16 mouse cellular contexts compared by ENCODE assay signal in genomic region chr2:44241657-44242454, GRCm38 (mm10).
DNase-seq lines count a peak whose midpoint lies in the region; ATAC-seq lines count a peak whose summit lies in the region.
"Had no signal": no experiment of that assay in that cellular context is flagged by ENCODE, and none has a peak within 500 bp of the region (broad histone marks: within the 10 kb centered on the region; RNA-seq: fewer than 3 reads in every experiment).

No protein-coding gene starts in this region.

- no peak overlapping the region for H3K27ac ChIP-seq in forebrain, embryonic 14.5 days (ENCODE audit: low read depth, low read length)
- no peak overlapping the region for H3K27ac ChIP-seq in forebrain, embryonic 15.5 days (replicated peaks)
- no peak overlapping the region for H3K27ac ChIP-seq in hindbrain, embryonic 11.5 days (ENCODE audit: low read depth, low read length)
- no peak overlapping the region for H3K27ac ChIP-seq in midbrain, embryonic 11.5 days (ENCODE audit: low read depth, low read length)
- H3K27ac ChIP-seq: embryonic facial prominence, embryonic 12.5 days; lung, embryonic 15.5 days; neural tube, embryonic 12.5 days had no signal

- H3K4me3 ChIP-seq in forebrain, embryonic 14.5 days (ENCODE audit: low read depth, low read length), result no peak overlapping the region
- no peak overlapping the region for H3K4me3 ChIP-seq in forebrain, embryonic 15.5 days
- no peak overlapping the region for H3K4me3 ChIP-seq in hindbrain, embryonic 11.5 days (ENCODE audit: low read depth, low read length)
- no peak overlapping the region for H3K4me3 ChIP-seq in midbrain, embryonic 11.5 days (ENCODE audit: low read depth, low read length)
- H3K4me3 ChIP-seq: embryonic facial prominence, embryonic 12.5 days; lung, embryonic 15.5 days; neural tube, embryonic 12.5 days had no signal

- H3K4me1 ChIP-seq in forebrain, embryonic 14.5 days (ENCODE audit: control insufficient read depth, insufficient read depth, low read length), result peaks cover 7% of the 10 kb centered on the region
- peaks cover 14% of the 10 kb centered on the region for H3K4me1 ChIP-seq in forebrain, embryonic 15.5 days
- no peaks in the 10 kb centered on the region for H3K4me1 ChIP-seq in hindbrain, embryonic 11.5 days (replicated peaks; ENCODE audit: control insufficient read depth, insufficient read depth, low read length)
- peaks cover 2% of the 10 kb centered on the region; the same call in 1 of the 2 replicates for H3K4me1 ChIP-seq in midbrain, embryonic 11.5 days (ENCODE audit: control insufficient read depth, insufficient read depth, low read length)
- H3K4me1 ChIP-seq: embryonic facial prominence, embryonic 12.5 days; lung, embryonic 15.5 days had no signal

- H3K9ac ChIP-seq in forebrain, embryonic 14.5 days (ENCODE audit: low read length), result no peak overlapping the region
- no peak overlapping the region for H3K9ac ChIP-seq in forebrain, embryonic 15.5 days (replicated peaks)
- no peak overlapping the region for H3K9ac ChIP-seq in hindbrain, embryonic 11.5 days (ENCODE audit: low read depth, low read length)
- no peak overlapping the region for H3K9ac ChIP-seq in midbrain, embryonic 11.5 days (ENCODE audit: low read length)
- H3K9ac ChIP-seq: embryonic facial prominence, embryonic 12.5 days; lung, embryonic 15.5 days; neural tube, embryonic 12.5 days had no signal

- peak; percentile 16 for DNase-seq in forebrain, embryonic 14.5 days (ENCODE audit: low spot score)
- peak; percentile 8 for DNase-seq in 416B (ENCODE audit: low read depth)
- peak; percentile 33 for DNase-seq in hindbrain, embryonic 11.5 days (ENCODE audit: low spot score)
- no peak for DNase-seq in midbrain, embryonic 11.5 days (ENCODE audit: low spot score, missing footprints)
- DNase-seq in kidney, adult 11 months, result no peak
- no peak for DNase-seq in urinary bladder, adult 18-20 months (ENCODE audit: low spot score in 2 of 2)
- no peak for DNase-seq in thymus, adult 18-20 months
- DNase-seq: cerebellum, adult 18-20 months; heart, postnatal 4 days; kidney, adult 8-10 months; liver had no signal

- no peaks in the 10 kb centered on the region for H3K27me3 ChIP-seq in forebrain, embryonic 14.5 days (replicated peaks; ENCODE audit: control insufficient read depth, insufficient read depth, low read length)
- H3K27me3 ChIP-seq in forebrain, embryonic 15.5 days, result no peaks in the 10 kb centered on the region
- no peaks in the 10 kb centered on the region; the same call in 1 of the 2 replicates for H3K27me3 ChIP-seq in hindbrain, embryonic 11.5 days (ENCODE audit: control insufficient read depth, insufficient read depth, low read length)
- no peaks in the 10 kb centered on the region for H3K27me3 ChIP-seq in midbrain, embryonic 11.5 days (ENCODE audit: control insufficient read depth, insufficient read depth, low read length)
- H3K27me3 ChIP-seq: embryonic facial prominence, embryonic 12.5 days; lung, embryonic 15.5 days; neural tube, embryonic 12.5 days had no signal

- H3K9me3 ChIP-seq in forebrain, embryonic 14.5 days (replicated peaks; ENCODE audit: control insufficient read depth, low read length), result no peaks in the 10 kb centered on the region
- no peaks in the 10 kb centered on the region for H3K9me3 ChIP-seq in forebrain, embryonic 15.5 days
- no peaks in the 10 kb centered on the region for H3K9me3 ChIP-seq in hindbrain, embryonic 11.5 days (ENCODE audit: control insufficient read depth, low read length)
- no peaks in the 10 kb centered on the region for H3K9me3 ChIP-seq in midbrain, embryonic 11.5 days (ENCODE audit: control insufficient read depth, low read length)
- H3K9me3 ChIP-seq: embryonic facial prominence, embryonic 12.5 days; G1E; lung, embryonic 15.5 days; neural tube, embryonic 12.5 days had no signal

- no peak for ATAC-seq in forebrain, embryonic 14.5 days
- ATAC-seq in forebrain, embryonic 15.5 days (replicated peaks), result no peak
- ATAC-seq in hindbrain, embryonic 11.5 days (ENCODE audit: low FRiP score), result peak; percentile 70; the same call in 1 of the 2 replicates
- peak; percentile 63; the same call in 1 of the 2 replicates for ATAC-seq in midbrain, embryonic 11.5 days (ENCODE audit: low FRiP score)

- H3K36me3 ChIP-seq in forebrain, embryonic 14.5 days (ENCODE audit: control insufficient read depth, insufficient read depth, low read length), result no peaks in the 10 kb centered on the region
- no peaks in the 10 kb centered on the region for H3K36me3 ChIP-seq in forebrain, embryonic 15.5 days
- no peaks in the 10 kb centered on the region for H3K36me3 ChIP-seq in hindbrain, embryonic 11.5 days (ENCODE audit: control insufficient read depth, insufficient read depth, low read length)
- H3K36me3 ChIP-seq in midbrain, embryonic 11.5 days (ENCODE audit: control insufficient read depth, insufficient read depth, low read length), result no peaks in the 10 kb centered on the region
- H3K36me3 ChIP-seq: embryonic facial prominence, embryonic 12.5 days; G1E; lung, embryonic 15.5 days; neural tube, embryonic 12.5 days had no signal

- 46% methylated on average over 7 of the region's 7 CpGs for WGBS in forebrain, embryonic 14.5 days
- 52% methylated on average over 7 of the region's 7 CpGs for WGBS in forebrain, embryonic 15.5 days
- 31% methylated on average over 7 of the region's 7 CpGs for WGBS in hindbrain, embryonic 11.5 days
- 56% methylated on average over 7 of the region's 7 CpGs for whole genome bisulfite sequencing in midbrain, embryonic 11.5 days

- H3K4me2 ChIP-seq in forebrain, embryonic 14.5 days (ENCODE audit: low read length), result no peak overlapping the region
- H3K4me2 ChIP-seq in forebrain, embryonic 15.5 days (replicated peaks), result no peak overlapping the region
- H3K4me2 ChIP-seq in hindbrain, embryonic 11.5 days (replicated peaks; ENCODE audit: low read depth, low read length), result no peak overlapping the region
- no peak overlapping the region for H3K4me2 ChIP-seq in midbrain, embryonic 11.5 days
- H3K4me2 ChIP-seq: embryonic facial prominence, embryonic 12.5 days; lung, embryonic 15.5 days; neural tube, embryonic 12.5 days had no signal

Comparison
In these comparisons a context has a peak if more than half of its experiments do, and no peak if none do; other contexts are left out.
1. ATAC-seq: peak in hindbrain, embryonic 11.5 days (single experiment) and midbrain, embryonic 11.5 days (single experiment); none in forebrain, embryonic 14.5 days (single experiment) and forebrain, embryonic 15.5 days (single experiment).
2. DNase-seq: peak in forebrain, embryonic 14.5 days (single experiment), 416B (single experiment) and hindbrain, embryonic 11.5 days (single experiment); none in midbrain, embryonic 11.5 days (single experiment), kidney, adult 11 months (single experiment), urinary bladder, adult 18-20 months (0 of 2) and thymus, adult 18-20 months (0 of 2).